Mouse (Mus musculus) T-helper 1 cell (primary cell): ENCODE measurements around the gene Crispld2.

Source experiments
- in situ Hi-C: fragments of 300-600 bp; cut with MboI, MseI; formaldehyde crosslinking; loops from one replicate; pipeline ENCODE4 v1.15.1; 2025; ENCODE audit warnings: high pct_unique_total_duplicates

Gene Crispld2

DNA sequence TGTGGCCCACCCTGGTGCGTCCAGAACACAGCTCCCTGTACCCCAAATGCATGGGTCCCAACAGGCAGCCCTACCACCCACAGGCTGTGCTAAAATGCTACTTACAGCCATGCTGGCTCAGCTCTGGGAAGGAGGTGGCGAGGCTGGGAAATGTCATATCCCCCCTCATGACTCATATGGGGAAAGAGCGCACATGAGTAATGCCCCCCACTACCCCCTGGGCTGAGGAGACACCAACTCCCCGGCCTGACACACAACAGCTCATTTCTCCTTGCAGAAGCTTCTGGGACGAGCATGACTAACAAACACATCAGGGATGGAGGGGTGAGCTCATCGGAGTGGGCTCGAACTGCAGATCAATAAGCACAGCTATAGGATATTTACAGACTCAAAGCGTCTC is 73.4 kb downstream of the Crispld2 start:
- in situ Hi-C loops: no loop called here

DNA sequence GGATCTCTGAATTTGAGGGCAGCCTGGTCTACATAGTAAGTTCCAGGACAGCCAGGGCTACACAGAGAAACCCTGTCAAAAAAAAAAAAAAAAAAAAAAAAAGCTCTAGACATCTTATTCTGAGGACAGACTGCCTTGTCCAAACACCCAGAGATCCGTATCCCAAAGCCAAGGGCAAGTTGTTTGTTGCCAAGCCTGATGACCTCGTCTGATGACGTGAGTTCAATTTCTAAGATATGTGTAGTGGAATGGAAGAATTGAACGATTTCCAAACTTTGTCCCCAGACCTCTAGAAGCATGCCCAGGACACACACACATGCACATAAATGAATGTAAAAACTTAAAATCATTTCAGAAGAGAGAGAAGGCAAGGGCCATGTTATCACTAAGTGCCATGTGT is 74.0 kb downstream of the Crispld2 start:
- in situ Hi-C loops: no loop called here

DNA sequence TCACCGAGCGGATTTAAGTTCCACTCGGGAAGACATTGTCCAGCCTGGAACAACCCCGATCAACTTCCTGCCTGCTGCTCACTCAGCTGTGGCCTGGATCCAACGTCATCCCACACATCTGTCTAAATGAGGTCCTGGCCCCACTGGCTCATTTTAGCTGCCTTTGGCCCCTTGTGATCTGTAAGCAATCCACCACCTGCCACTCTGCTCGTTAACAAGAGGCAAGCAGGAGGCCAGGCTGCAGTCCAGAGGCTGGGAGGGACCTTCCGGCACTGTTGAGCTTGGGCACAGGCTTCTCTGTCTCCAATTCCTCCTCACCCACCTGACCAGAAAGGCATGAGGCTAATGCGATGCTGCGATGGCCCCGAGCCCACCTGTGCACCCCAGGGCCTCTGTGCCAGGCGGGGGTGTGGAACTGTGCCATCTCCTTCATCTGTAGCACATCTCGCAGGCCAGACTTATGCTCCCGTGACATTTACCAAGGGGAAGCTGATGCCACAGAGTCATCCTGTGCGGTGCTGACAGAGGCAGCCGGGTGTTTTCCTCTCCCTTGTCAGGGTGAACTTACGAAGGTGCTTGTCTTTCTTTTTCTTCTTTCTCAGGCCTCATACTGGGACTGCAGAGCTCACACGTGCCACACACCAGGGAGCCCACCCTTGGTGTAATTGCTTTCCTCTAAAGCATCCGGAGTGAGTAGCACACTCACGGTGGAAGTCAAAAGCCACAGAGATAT is 75.9 kb downstream of the Crispld2 start:
- in situ Hi-C loops: no loop called here

DNA sequence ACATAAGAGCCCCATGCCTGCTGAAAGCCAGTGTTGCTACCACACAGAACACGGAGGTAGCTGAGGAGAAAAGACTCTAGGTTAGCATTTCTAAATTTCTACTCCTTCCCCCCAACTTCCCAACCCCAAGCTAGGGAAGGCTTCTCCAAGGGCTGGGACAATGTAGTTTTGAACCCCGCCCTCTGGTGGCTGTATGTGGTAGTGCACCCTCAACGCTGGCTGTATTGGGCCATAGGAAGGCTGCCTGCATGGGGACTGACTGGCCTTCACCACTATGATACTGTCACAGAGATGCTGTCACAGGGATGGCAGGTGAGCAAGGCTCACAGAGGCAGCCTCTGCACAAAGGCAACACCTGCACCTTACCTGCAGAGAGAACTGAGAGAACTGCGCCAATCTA is 79.4 kb downstream of the Crispld2 start:
- in situ Hi-C loops: loop anchor here (10.0 kb wide), 1 partner anchor 127 kb away; no protein-coding TSS in a partner anchor

DNA sequence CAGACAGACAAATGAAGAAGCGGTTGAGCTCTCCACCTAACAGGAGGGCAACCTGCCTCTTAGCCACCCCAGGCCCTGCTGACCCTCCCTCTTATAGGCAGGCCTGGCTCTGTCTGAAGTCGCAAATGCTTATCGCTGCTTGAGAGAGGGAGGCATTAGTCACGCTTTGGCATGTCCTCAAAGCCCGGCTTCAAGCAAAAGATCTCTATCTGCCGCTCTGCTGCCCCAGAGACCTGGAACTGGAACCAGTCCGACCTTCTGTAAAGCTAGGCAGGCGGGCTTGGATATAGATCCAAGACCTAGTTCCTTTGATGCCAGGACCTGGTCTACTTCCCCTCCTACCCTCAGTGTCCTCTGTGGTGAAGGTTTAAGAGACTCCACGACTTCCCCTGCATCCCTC is 80.0 kb downstream of the Crispld2 start:
- in situ Hi-C loops: loop anchor here (10.0 kb wide), 1 partner anchor 127 kb away; no protein-coding TSS in a partner anchor

DNA sequence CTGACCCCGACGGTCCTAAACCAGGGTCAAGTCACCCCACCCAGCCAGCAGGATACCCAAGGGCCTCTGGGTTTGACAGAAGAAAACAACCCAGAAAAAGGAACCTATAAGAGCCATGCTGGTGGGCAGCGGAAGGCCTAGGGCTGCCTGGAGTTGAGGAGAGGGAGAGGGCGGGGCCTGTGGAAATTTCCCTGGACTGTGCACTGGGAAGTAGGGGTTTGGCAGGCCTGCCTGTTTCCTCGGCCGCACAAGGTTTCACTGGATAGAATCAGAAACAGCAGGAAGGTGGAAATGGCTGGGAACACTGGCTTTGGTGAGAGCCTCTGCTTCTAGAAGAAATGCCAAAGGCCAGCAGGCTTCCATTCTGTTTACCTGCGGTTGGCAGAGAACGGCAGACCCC is 80.6 kb downstream of the Crispld2 start:
- in situ Hi-C loops: loop anchor here (10.0 kb wide), 1 partner anchor 128 kb away; no protein-coding TSS in a partner anchor

DNA sequence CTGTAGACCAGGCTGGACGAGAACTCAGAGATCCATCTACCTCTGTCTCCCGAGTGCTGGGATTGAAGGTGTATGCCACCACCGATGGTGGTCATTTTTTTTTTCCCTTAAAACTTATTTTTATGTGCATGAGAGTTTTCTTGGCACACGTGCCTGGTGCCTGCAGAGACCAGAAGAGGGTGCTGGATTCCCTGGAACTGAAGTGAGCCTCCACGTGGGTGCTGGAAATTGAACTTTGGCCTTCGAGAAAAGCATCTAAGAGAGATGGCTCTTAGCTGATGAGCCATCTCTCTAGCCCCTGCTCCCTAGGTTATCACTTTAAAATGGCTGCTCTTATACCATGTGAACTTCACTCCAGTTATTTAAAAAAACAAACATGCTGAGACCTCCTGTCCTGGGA is 82.3 kb downstream of the Crispld2 start:
- in situ Hi-C loops: loop anchor here (10.0 kb wide), 1 partner anchor 130 kb away; no protein-coding TSS in a partner anchor

DNA sequence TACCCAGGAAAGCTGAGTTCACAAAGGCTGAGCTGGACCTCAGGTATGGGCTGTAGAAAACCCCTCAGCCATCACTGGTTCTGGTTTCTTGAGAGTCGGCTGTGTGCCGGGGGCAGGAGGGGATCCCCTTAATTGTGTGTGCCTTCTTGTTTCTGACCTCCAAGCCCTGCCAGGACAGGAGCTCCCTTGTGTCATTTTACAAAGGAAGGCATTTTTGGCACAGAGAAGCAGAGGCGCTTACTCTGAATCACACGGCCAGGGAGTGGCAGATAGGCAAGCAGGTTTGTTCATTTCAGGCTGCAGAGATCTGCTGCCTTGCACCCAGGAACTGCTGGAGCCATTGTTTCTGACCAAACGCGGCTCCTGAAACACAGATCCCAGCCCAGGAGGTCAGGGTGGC is 83.1 kb downstream of the Crispld2 start:
- in situ Hi-C loops: loop anchor here (10.0 kb wide), 1 partner anchor 131 kb away; no protein-coding TSS in a partner anchor

DNA sequence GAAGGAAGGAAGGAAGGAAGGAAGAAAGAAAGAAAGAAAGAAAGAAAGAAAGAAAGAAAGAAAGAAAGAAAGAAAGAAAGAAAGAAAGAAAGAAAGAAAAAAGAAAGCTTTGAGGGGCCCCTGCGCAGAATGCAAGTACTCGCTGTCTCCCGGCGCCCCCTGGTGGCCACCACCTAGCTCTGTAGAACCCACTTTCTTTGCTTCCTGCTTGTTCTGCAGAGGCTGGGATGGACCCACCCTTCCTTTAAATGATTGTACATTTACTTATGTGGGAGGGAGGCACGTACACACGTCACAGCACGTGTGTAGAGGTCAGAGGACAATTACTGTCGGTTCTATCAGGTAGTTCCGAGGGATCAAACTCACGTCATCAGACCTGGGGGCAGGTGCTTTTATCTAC is 85.8 kb downstream of the Crispld2 start:
- in situ Hi-C loops: loop anchor here (10.0 kb wide), 1 partner anchor 133 kb away; no protein-coding TSS in a partner anchor

DNA sequence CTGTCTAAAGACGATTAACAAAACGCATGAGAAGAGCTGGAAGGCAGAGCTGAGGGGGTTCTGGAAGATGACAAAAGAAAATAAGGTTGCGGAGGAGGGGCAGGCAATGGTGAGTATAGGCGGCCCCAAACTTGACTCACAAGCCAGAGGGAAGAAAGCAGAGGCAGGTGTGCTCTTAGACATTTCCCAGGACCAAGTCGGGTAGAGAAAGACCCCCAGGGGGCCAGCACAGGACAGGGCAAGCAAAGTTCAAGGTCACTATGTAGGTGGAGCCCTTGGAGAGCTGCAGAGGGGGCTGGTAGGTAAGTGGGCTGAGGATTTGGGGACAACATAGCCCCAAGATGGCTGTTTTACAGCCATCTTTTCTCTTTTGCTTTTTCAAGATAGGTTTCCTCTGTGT is 87.1 kb downstream of the Crispld2 start:
- in situ Hi-C loops: loop anchor here (10.0 kb wide), 1 partner anchor 135 kb away; no protein-coding TSS in a partner anchor

DNA sequence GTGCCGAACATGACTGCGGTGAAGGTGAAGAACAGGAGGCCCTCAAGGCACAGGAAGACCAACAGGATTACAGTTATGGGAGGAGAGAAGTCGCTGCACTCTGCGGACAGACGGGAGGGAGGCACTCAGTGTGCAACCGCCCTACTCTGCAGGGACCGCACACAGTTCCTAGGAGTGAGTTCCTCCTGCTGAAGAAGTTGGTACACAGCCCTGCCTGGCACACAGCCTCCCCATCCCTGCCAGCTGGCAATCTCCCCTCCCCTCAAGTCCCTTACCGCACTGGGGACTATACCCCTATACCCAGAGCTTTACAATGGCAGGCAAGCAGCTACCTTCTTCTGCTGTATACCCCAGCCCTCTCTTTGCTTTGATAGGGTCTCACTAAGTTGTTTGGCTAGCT is 91.0 kb downstream of the Crispld2 start:
- in situ Hi-C loops: no loop called here

DNA sequence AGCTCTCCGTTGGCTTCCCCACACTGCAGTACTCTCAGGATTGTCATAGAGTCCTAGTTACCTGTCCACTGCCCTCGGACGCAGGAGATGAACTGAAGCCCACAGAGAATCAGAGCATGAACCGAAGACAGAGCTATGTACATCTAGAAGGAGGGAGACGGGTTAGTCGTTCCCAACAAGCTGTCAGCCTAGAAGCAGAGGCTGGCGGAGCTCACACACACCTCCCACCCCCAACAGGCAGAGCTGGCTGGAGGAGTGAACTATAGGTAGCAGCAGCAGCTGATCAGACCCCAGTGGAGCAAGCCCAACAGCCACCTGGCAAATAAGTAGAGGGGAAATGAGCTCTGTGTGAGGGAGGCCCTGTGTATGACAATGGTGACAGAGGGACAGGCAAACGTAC is 92.5 kb downstream of the Crispld2 start:
- in situ Hi-C loops: no loop called here

DNA sequence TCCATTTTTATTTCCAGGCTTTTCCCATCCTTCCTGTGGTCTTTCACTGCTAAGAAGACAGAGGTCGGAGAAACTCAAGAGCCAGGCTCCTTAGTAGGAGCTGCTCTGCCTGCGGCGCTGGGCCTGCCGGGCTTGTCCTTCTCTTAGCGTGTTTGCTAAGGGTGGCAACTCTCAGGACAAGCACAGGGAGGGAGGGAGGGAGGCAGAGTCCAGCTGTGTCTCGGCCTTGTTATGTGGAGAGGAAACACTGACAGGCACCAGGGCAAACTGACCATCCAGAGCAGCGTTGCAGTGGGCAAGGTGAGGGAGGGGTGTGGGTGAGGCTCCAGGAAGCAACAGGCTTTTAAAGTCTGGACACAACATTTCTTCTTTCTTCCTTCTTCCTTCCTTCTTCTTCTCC is 97.3 kb downstream of the Crispld2 start:
- in situ Hi-C loops: no loop called here

DNA sequence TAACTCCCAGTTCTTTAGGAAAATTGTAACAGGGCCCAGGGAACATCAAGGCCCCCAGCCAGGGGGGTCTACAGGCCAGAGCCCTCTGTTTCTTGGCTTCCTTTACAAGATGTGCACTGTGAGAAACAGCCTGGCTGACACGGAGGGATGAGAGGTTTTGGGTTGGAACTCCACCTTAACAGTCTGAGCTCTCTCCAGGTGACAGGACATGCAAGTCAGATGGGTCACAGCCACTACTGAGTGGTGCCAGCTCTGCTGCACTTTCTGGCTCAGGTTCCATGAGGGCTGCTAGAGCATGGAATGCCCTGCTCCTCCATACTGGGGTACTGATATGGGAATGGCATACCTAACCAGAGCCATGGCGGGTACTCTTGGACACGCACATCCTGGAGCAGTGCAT is 98.8 kb downstream of the Crispld2 start:
- in situ Hi-C loops: no loop called here

DNA sequence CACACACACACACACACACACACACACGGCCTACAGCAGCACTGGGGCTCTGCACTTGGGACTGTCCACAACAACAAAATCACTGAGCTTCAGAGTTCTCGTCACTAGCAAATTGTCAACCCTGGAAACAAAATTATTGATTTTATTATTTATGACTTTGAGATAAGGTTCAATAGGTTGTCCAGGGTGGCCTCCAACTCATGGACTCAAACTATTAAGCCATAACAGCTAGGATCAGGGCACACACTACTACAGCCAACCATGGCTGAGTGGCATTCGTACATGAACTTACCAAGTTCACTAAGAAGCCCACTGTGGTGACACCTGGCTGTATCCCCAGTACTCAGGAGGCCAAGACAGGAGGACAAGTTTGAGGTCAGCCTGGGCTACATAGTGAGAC is 100.9 kb downstream of the Crispld2 start:
- in situ Hi-C loops: no loop called here

DNA sequence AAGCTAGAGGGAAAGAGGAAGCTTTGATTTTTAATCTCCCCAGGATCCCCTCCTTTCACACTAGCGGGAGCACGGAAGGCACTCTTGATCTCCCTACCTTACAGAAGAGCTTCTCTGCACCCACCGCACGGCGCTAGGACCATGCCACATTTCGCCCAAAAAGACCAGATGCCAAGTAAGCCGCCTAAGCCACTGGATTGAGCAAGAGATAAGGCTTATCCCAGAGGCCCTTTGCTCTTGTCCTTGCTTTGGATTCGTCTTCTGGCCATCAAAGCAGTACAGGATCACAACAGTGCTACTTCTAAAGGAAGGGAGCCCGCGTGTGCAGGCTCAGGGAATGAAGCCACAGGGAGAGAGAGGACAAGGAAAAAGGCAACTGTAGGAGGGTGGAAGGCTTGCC is 102.6 kb downstream of the Crispld2 start:
- in situ Hi-C loops: no loop called here

DNA sequence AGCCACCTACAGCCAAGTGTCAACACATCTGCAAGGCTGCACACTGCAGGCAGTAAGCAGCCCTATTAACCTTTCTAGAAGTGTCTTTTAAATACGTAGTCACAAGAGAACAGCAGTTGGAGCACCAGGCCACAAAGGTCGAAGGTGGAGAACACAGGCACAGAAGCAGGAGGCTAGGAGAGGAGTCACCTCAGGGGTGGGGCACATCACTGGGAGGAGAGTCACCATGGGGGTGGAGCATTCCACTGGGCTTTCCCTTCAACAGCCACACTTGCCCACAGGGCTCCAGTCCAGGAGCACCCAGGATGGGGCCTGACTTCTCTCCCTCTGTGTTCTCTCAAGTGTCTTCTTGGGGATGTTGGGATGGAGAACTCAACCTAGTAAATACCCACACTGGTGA is 104.2 kb downstream of the Crispld2 start:
- in situ Hi-C loops: no loop called here

DNA sequence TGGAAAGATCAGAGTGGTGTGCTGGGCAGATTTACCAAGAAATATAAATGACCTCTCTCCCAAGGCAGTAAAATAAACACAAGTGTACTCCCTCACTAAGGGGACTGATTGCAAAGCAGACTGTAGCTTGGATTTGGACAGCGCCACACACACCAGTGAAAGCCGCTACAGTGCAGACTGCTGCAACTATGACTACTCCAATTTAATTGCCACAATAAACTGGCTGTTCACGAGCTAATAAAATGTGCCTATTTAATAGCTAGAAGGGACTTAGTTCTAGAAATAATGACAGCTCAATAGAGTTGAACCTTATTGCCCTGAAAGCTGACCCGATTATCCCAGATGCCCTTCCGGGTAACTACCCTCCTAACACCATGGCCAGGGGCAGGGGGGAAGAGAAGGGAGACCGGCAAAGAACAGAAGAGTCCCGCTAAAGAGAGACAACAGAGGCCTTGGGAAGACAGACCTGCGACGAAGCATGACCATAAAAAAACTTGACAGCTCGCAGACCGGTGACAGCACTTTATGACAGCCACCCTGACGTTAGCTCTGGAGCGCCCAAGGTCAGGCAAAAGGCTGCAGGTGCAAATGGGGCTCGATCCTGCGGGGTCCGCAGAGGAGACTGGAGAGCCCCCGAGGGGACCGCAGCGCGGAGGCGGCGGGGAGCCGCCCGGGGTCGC is 108.3 kb downstream of the Crispld2 start:
- in situ Hi-C loops: no loop called here

DNA sequence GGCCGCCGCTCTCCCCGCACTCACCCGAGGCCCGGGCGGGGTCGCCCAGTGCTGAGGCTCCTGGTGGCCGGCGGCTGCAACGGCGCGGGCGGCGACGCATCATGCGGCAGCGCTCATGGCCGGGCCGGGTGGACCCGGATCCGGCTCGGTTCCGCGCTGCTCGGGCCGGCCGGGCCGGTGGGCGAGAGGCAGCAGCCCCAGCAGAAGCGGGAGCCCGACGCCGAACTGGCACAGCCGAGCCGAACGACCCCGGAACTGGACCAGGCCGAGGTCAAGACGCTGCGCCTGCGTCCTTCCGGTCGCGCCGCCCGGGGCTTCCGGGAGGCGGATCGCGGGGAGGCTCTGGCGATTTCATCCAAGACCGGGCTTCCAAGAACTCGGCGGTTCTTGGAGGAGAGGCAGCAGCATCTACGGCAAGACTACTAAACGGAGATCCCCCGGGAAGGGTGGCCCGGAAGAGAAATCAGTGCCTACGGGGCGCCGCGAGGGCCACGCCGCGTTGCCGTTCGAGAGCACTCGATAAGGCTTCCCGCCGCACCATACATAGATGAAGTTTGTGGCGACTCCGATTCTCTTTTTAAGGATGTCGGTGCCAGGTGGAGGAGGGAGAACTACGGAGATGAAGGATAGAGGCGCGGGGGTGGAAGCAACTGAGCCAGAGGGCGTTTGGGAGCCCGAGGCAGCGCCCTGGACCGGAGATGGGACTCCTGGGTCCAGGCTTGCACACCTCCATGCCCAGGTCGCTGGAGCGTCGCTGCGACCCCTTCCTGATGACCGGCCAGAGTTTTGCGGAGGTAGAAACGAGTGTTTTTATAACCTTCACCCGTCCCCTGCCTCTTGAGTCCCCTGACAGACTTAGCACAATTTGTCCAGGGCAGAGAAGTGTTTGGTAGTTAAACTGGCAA is 109.1 kb downstream of the Crispld2 start, which contains the start of gene Zdhhc7:
Gene Zdhhc7 (minus strand): TSS at position 415 of the 905 bp plus-strand sequence.
- in situ Hi-C loops: no loop called here
